Mouse (Mus musculus): ENCODE results near the gene Capzb. TPM values are rescaled to one million over a fixed set of nuclear protein-coding genes. Genes with fewer than 3 reads are reported as not detected.

Gene Capzb
- polyA plus RNA-seq, 1 experiment, result 116 TPM

DNA sequence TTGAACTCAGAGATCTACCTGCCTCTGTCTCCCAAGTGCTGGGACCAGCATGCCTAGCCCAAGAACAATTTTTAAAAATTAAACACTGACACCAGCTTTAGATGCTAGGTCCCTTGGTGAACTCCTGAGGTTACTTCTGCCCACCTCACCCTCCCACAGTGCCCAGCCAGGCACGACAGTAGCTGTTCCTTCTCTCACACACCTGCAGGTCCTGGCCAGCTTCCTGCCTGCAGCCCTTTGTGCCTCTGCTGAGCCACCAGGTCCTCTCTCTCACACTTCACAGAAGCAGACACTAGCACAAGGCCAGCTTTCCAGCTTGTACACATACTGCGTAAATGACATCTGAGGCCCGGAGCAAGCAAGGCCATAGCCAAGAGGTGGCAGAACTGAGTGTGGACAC, 112.8 kb downstream of the Capzb start:
- DNase-seq (ENCODE audit: low read depth), result no peak

- no peak for DNase-seq (ENCODE audit: low read depth)
Measured at GRCm38 (mm10) chr4:139307916-139308315, 115.2 kb downstream of the Capzb start.

DNA sequence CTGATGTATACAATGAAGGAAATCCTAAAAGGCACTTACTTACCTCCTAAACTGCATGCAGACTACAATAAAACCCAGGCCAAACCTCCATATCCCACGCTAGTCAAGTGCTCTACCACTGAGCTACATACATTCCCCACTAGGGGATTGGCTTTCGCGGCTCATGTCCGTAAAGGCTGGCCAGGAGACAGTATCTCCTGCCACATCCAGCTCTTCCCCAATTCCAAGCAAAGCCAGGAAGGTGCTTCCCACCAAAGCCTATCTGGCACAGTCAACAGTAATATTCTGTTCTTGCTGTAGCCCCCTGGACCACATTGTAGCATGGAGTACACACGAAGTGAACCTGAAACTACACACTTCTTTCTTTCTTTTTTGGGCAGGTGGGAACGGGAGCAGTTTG, 117.0 kb downstream of the Capzb start:
- DNase-seq (ENCODE audit: low read depth), result no peak

DNA sequence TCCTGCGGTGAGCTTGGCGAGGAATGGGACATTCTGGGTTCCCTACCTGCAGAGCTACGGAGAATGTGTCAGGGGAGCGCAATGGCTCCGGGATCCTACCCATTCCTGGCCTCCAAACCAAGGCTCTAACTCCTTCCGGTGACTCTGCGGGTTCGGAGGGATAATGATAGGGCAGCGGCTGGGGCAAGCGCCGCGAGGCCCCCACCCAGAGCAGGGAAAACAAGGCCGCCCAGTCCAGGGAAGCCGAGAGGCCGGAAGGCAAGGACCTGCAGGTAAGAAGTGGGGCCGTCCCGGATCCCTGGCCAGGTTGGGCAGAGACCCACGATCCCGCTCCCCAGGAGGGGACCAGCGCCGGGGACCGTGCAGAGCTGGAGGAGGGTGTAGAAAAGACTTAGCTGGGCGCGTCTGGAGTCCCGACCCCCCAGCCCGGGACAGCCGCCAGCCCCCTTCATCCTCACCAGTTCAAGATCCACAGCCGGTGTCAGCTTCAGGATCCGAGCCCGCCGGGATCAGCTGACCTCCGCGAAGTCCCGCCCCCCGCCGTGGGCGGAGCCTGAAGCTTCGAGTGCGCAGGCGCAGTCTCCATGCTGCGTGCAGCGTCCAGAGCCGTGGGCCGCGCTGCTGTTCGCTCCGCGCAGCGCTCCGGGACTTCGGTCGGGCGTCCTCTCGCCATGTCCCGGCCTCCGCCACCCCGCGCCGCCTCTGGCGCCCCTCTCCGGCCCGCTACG, 117.6 kb downstream of the Capzb start, which contains the start of the genes Pqlc2 and Akr7a5:
Pqlc2 (minus strand) TSS at position 538 of the 728 bp plus-strand sequence.
Akr7a5 (plus strand) TSS at position 574 of the 728 bp plus-strand sequence.
- DNase-seq (ENCODE audit: low read depth), result no peak

- DNase-seq (ENCODE audit: low read depth), result no peak
Measured at GRCm38 (mm10) chr4:139310899-139311701, 118.4 kb downstream of the Capzb start.

- DNase-seq (ENCODE audit: low read depth), result no peak
Measured at GRCm38 (mm10) chr4:139311707-139312106, 119.0 kb downstream of the Capzb start.

- no peak for DNase-seq (ENCODE audit: low read depth)
Measured at GRCm38 (mm10) chr4:139312632-139313031, 119.9 kb downstream of the Capzb start.

GRCm38 (mm10) chr4:139318449-139318848, 125.8 kb downstream of the Capzb start:
- no peak for DNase-seq (ENCODE audit: low read depth)

DNA sequence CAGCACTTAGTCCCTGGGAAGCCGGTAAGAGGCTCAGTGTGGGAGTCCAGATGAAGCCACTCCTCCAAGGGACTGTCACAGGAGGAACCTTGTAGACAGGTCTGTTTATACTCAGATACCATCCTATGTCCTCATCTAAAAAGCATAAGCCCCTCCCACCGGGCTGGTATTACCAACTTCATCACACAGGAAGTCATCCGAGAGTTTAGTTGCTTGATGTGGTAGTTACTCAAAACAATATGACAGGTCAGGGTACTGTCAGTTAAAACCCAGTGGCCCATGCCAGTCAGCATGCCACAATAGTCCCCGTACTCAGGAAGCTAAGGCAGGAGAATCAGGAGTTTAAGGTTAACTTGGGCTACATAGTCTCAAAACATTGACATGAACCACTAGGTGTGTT, 127.0 kb downstream of the Capzb start:
- no peak for DNase-seq (ENCODE audit: low read depth)

DNA sequence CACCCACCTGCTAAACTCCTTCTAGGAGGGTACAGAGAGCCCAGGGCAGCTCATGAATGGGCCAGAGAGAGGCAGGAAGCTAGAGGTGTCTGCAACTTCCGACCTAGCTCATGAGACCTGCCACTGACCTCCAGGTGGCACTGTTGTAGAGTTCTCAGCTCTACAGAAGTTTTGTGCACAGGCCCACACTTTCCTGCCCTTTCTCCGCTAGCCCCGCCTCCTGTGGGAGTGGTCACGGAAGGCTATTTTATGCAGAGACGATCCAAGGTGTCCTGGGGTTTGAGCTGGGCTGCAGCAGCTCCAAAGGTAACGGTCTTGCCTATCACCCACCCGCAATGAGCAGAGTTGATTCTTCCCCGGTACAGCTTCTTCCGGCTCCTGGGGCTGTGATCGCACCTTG, 137.9 kb downstream of the Capzb start:
- DNase-seq (ENCODE audit: low read depth), result no peak

DNA sequence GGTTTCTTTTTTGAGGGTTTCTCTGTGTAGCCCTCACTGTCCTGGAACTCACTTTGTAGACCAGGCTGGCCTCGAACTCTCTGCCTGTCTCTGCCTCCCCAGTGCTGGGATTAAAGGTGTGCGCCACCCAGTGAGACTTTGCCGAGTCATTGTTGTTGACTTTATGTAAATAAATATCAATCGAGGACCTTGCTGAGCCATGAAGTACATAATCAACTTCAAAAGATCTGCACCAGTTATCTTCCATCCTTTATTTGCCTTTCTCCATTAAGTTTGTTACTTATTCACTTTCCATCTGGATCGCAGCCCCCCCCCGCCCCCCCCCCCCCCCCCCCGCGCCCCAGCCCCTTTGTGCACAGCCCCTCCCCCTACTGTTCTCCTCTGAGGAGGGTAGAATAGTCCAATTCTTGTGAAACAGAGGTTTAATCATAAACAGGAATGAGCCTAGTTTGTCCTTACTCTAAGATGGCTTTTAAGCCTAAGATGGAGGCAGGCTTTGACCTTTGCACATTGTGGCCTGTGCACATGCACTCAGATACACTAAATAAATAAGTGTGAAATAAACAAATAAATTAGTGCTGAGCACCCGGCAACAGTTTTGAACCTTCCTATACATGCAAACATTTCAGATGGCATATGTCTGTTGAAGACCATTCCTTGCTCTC, 142.1 kb downstream of the Capzb start:
- DNase-seq (ENCODE audit: low read depth), result no peak

DNA sequence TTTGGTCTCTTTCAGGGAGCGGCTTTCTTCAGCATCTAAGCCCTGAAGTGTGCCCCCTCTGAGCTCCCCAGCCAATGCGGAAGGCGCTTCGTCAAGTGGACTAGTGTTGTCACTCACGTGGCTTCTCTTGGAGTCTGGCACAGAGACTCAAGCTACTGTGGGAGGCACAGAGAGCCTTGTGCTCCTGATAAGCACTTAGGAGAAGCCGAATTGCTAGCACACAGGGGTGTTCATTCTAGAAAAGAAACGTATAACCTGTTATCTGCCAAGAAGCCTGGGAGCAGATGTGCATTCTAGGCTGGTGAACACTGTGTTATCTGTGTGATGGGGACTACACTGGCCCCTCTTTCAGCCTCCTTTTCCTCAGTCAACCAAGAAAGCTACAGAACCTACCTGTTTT, 142.8 kb downstream of the Capzb start:
- DNase-seq (ENCODE audit: low read depth), result no peak

DNA sequence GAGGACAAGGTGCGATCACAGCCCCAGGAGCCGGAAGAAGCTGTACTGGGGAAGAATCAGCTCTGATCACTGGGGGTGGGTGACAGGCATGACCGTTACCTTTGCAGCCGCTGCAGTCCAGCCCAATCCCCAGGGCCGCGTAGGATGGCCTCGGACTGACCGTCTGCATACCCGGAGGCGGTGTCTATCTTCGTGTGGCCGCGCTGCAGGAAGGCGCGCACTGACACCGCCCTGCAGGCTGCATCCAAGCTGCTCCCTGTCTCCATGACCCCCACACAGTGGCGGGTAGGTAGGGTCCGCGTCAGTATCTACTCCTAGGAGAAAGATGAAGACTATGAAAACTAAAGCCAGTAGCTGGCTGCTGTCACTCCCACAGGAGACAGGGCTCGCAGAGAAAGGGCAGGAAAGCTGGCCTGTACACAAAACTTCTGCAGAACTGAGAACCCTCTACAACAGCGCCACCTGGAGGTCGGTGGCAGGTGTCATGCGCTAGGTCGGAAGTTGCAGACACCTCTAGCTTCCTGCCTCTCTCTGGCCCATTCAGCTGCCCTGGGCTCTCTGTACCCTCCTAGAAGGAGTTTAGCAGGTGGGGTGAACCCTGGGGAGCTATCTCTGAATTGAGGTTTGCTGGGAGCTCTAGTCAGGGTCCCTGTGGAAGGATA, 144.3 kb downstream of the Capzb start:
- no peak for DNase-seq (ENCODE audit: low read depth)

GRCm38 (mm10) chr4:139338145-139338544, 145.4 kb downstream of the Capzb start:
- DNase-seq (ENCODE audit: low read depth), result no peak

- DNase-seq (ENCODE audit: low read depth), result no peak
Measured at GRCm38 (mm10) chr4:139340835-139341234, 148.1 kb downstream of the Capzb start.

Other genes starting within 250 kb of the Capzb start
- 96.1 and 101 TPM in 2 replicates for gene Rnf186, start 225.8 kb upstream of the Capzb start, polyA plus RNA-seq (2012; rRNA removed)
- gene Tmco4, start 220.0 kb upstream of the Capzb start, polyA plus RNA-seq (2012; rRNA removed), result 20.7 and 21.5 TPM in 2 replicates
- gene Htr6, start 117.3 kb upstream of the Capzb start, polyA plus RNA-seq (2012; rRNA removed), result 0.09 and 0.18 TPM in 2 replicates
- gene Nbl1, start 99.9 kb upstream of the Capzb start, polyA plus RNA-seq (2012; rRNA removed), result 110 and 121 TPM in 2 replicates
- gene Minos1, start 61.8 kb upstream of the Capzb start, polyA plus RNA-seq (2012; rRNA removed), result 47.5 and 68.2 TPM in 2 replicates
- 55.6 and 61.1 TPM in 2 replicates for gene Pqlc2, start 117.8 kb downstream of the Capzb start, polyA plus RNA-seq (2012; rRNA removed)
- gene Akr7a5, start 117.8 kb downstream of the Capzb start, polyA plus RNA-seq (2012; rRNA removed), result 91.7 and 164 TPM in 2 replicates
- gene Mrto4, start 159.7 kb downstream of the Capzb start, polyA plus RNA-seq (2012; rRNA removed), result 19.6 and 19.9 TPM in 2 replicates
- gene Emc1, start 159.7 kb downstream of the Capzb start, polyA plus RNA-seq (2012; rRNA removed), result 35.2 and 42.2 TPM in 2 replicates
- 156 and 159 TPM in 2 replicates for gene Ubr4, start 159.7 kb downstream of the Capzb start, polyA plus RNA-seq (2012; rRNA removed)